Mouse (Mus musculus) spleen, embryonic (tissue): ENCODE results near the gene Phxr2.

Experiments
- CTCF ChIA-PET: fragments of 350-600 bp; sonication (Branson Sonifier 250); formaldehyde crosslinking; loops from one replicate; lab custom pipeline; 2022; lab: Charles Lee

Gene Phxr2

GRCm38 (mm10) chr10:99106311-99106702 lies 19.8 kb downstream of the Phxr2 start:
- CTCF ChIA-PET: interaction anchor here (0.8 to 1.3 kb wide), 3 partner anchors 8 to 26 kb away, joined by 3 to 4 read pairs (median 4); no protein-coding TSS in a partner anchor

GRCm38 (mm10) chr10:99105522-99105921 lies 20.6 kb downstream of the Phxr2 start:
- CTCF ChIA-PET: interaction anchor here (1.3 kb wide), 1 partner anchor 27 kb away, joined by 4 read pairs; no protein-coding TSS in a partner anchor

DNA sequence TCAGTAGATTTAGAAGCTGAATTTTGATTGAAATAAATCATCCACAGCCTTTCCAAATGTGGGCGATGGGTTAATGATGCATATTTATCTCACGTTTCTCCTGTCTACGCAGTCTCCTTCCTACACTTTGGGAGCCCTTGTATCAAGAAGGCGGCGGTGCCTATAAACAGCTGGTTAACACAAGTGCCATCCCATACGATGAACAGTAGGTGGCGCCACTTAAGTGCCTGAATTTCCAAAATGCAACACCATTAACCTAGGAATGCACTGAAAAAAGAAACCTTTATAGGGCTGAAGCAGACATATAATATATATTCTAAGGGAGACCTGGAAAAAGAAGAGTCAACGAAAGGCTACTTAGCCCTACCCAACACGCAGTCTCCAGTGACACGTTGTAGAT lies 28.8 kb downstream of the Phxr2 start:
- CTCF ChIA-PET: interaction anchor here (1.1 to 1.3 kb wide), 3 partner anchors 9 to 436 kb away, joined by 3 to 8 read pairs (median 4); partner anchors contain the start of gene Poc1b

DNA sequence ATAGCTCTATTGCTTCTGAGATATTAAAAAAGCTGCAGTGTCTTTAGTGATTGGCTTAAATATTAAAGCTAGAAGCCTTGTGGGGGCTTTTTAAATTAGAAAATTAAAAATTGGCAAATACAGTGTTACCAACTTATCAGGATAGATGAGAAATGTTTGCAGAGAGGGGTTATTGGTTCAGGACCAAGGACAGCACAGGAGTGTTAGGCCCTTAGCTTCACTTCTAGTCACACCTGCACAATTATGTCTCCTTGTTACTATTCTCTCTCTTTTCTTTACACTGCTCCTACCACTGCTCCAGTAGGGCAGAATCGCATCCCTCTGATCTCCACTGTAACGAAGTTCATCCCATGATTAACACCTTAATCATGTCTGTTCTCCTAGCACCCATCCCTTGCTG lies 31.0 kb downstream of the Phxr2 start:
- CTCF ChIA-PET: interaction anchor here (0.7 kb wide), 1 partner anchor 389 kb away, joined by 4 read pairs; no protein-coding TSS in a partner anchor

GRCm38 (mm10) chr10:99093364-99093763 lies 32.8 kb downstream of the Phxr2 start:
- CTCF ChIA-PET: no interaction called here

DNA sequence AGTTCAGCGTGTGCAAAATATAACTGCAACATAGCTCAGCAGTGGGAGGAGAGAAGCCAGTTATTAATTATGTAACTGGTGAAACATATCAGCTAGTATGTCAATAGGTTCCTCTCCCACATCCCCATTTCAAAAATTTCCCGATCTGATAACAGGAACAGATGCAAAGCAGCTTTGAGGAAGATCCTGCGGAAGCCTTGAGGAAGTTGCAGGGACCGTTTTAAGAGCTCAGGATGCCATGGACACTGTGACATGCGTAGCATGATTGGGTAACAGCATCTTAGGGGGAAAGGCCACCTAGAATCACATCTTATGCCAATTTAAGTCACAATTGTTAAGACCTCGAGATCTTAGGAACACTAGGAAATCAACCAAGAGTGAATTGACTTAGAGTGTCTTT lies 36.2 kb downstream of the Phxr2 start:
- CTCF ChIA-PET: no interaction called here

DNA sequence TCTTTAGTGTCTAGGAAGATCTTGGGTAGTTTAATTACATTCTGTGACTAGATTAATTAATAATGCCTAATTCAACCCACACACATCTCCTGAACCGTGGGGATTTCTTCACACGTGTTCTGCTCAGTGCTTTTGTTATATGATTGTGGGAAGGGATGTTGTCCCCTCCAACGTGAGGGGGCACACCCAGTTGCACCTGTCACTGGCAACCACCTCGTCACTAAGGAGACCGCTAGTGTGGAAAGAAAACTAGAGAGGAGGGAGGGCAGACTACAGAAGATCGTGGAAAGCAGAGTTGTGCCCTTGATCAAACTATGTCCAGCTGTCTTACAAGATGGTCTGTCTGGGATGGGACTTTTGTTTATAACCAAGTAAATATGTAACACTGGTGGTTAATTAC lies 40.1 kb downstream of the Phxr2 start:
- CTCF ChIA-PET: no interaction called here

GRCm38 (mm10) chr10:99085240-99085587 lies 40.9 kb downstream of the Phxr2 start:
- CTCF ChIA-PET: interaction anchor here (0.7 kb wide), 1 partner anchor 583 kb away, joined by 4 read pairs; no protein-coding TSS in a partner anchor

DNA sequence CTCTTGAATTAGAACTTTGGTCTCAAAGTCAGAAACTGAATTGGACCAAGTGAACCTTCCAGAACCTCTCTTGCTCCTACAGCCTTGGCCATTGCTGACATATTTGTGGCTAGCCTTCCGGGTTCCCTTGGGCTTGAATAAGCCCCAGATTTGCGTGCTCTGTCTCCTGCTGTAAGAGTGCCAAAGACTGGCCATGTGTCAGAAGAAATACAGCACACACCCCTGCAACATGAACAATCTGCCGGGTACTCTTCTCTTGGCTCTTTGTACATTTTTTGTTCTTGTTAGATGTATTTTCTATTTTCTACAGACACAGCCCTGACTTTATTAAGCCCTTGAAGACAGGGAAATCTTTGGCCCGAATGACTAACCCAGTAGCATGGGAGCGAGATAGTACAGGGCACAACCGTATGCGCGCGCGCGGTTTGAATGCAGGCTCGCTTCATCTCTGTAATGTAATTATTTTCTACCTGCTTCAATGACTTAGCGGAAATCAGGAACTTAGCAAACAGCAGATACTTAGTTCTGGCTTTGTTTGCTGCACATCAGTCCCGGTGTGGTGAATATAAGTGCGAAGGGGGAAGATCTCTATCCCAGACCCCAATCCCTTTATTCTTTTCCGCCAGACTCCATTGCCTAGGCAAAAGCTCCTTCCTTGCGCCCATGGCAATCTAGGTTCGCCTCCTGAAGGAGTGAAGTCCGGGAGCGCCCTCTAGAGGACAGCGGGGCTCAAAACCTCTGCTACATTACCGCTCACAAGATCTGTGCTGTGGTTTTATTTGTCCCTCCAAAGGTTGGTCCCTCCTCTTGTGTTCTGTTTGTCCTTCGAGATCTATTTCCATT lies 41.5 kb downstream of the Phxr2 start:
- CTCF ChIA-PET: interaction anchor here (0.7 kb wide), 1 partner anchor 583 kb away, joined by 4 read pairs; no protein-coding TSS in a partner anchor

GRCm38 (mm10) chr10:99083431-99084003 lies 42.6 kb downstream of the Phxr2 start:
- CTCF ChIA-PET: interaction anchor here (0.7 to 0.8 kb wide), 2 partner anchors 77 to 1413 kb away, joined by 3 to 4 read pairs; no protein-coding TSS in a partner anchor

- CTCF ChIA-PET: interaction anchor here (0.5 kb wide), 1 partner anchor 1380 kb away, joined by 3 read pairs; no protein-coding TSS in a partner anchor
These were observed 44.5 kb downstream of the Phxr2 start for GRCm38 (mm10) chr10:99081569-99081990.

- CTCF ChIA-PET: no interaction called here
These were observed 47.5 kb downstream of the Phxr2 start for GRCm38 (mm10) chr10:99078621-99079020.

DNA sequence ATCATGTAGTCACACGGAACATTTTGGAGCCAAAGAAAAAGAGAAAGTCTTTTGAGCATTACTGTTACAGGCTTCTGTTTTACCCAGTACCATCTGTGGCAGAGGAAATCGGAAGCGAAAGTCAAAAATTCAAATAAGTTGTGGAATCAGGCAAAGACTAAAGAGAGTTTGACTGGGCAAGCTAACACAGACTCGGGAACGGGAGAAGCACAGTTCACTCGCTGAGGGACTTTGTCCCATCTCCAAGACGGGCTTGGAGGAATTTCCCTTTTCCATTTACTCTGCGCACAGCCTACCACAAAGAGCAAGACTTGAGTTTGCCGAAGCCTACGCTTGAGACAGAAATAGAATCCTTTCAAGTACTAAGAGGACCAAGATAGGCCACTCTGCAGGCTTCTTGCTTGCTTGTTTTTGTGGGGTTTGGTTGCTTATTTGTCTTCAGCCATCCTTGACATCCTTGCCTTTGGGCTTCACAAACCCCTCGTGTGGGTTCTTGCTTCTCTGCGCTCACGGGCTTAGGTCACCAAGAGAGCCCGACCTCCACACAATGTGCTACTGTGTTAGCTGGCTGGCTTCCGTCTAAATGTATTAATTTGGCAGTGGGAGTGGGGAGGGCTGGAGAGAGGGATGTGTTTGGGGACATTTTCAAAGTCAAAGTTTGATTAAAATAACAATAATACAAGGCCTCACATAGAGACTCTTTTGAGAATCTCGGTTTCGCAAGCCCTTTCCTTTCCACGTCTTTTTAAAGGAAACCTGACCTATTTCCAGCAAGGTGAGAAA lies 49.8 kb downstream of the Phxr2 start:
- CTCF ChIA-PET: no interaction called here
